Mouse (Mus musculus): Measurements from ENCODE around the gene Mrpl53.

- TF ChIP-seq CTCF (IDR thresholded peaks at IDR 0.05; ENCODE audit: low read depth, low read length) (no peak), POLR2A (IDR thresholded peaks at IDR 0.05; ENCODE audit: extremely low read depth, insufficient read depth, low read length) (no peak)
Observed at GRCm38 (mm10) chr6:83086121-83087035, 22.5 kb upstream of the Mrpl53 start, which contains the start of gene Lbx2.
